Mouse (Mus musculus) central nervous system, embryonic 18 days (tissue): ENCODE measurements around the gene Six2. TPM values are rescaled to one million over a fixed set of nuclear protein-coding genes. Genes with fewer than 3 reads are reported as not detected.

ENCODE experiments used
- polyA plus RNA-seq: library from polyadenylated mRNA; depleted of rRNA; stranded (reverse); fragments of >200 nt; gene quantifications from 2 replicates; pipeline ENCODE4 v1.2.3, GENCODE M21; 2012; rRNA removed

Six2 gene
- polyA plus RNA-seq = 0.67 and 1.5 TPM in 2 replicates

GRCm38 (mm10) chr17:85688236-85688910 is at the start of gene Six2:
TSS of gene Six2 (minus strand) at chr17:85688274.

Other genes with a start within 250 kb of the Six2 start
- 11.6 and 18.4 TPM in 2 replicates for gene Six3, start 74.7 kb downstream of the Six2 start, polyA plus RNA-seq